Mouse (Mus musculus) erythroblast, embryonic 14.5 days (primary cell): Measurements from ENCODE around the gene Tspan9. TPM values are rescaled to one million over a fixed set of nuclear protein-coding genes. Genes with fewer than 3 reads are reported as not detected.

Experiments
- H3K27me3 ChIP-seq: 2 replicates; pipeline ENCODE4 v1.6.1; 2012; ENCODE audit warnings: inconsistent platforms; ENCODE audit not compliant: control insufficient read depth
- H3K36me3 ChIP-seq: 2 replicates; pipeline ENCODE4 v1.6.1; 2012; ENCODE audit warnings: mild to moderate bottlenecking, inconsistent platforms; ENCODE audit not compliant: control insufficient read depth
- H3K4me1 ChIP-seq: 2 replicates; pipeline ENCODE4 v1.6.1; 2012; ENCODE audit warnings: inconsistent platforms; ENCODE audit not compliant: control insufficient read depth
- H3K4me3 ChIP-seq: replicated peaks from 2 replicates; pipeline ENCODE3; 2012; ENCODE audit warnings: moderate library complexity, mild to moderate bottlenecking, inconsistent platforms
- H3K9me3 ChIP-seq: 2 replicates; pipeline ENCODE4 v1.6.1; 2012; ENCODE audit warnings: low read length, inconsistent platforms, mixed read lengths; ENCODE audit not compliant: control insufficient read depth
- GATA1 ChIP-seq: IDR thresholded peaks from 2 replicates; pipeline ENCODE4 v1.6.1; 2012; ENCODE audit warnings: low read length, inconsistent platforms, mixed read lengths
- TAL1 ChIP-seq: IDR thresholded peaks from 3 replicates; pipeline ENCODE4 v1.6.1; 2012; ENCODE audit warnings: low read length, inconsistent platforms, mixed read lengths
- polyA plus RNA-seq: library from polyadenylated mRNA; stranded (reverse); fragments of >175 nt; gene quantifications from 2 replicates; pipeline ENCODE4 v1.2.3, GENCODE M21; 2012

Gene Tspan9
- polyA plus RNA-seq, 1 experiment: 0.04 TPM

- no peaks in the 10 kb centered on the region for H3K4me1 ChIP-seq
- TF ChIP-seq GATA1: no peak
- no peak for TF ChIP-seq TAL1
- H3K36me3 ChIP-seq: no peaks in the 10 kb centered on the region
Measured at GRCm38 (mm10) chr6:128099190-128099589, 44.2 kb downstream of the Tspan9 start.

GRCm38 (mm10) chr6:128096521-128096920, 46.9 kb downstream of the Tspan9 start:
- TF ChIP-seq TAL1 (no peak), GATA1 (no peak)
- H3K27me3 ChIP-seq: no peaks in the 10 kb centered on the region
- no peak overlapping the region for H3K4me3 ChIP-seq
- no peaks in the 10 kb centered on the region for H3K4me1 ChIP-seq
- H3K9me3 ChIP-seq: no peaks in the 10 kb centered on the region
- H3K36me3 ChIP-seq: no peaks in the 10 kb centered on the region

More at GRCm38 (mm10) chr6:128099190-128099589, 44.2 kb downstream of the Tspan9 start:
- no peaks in the 10 kb centered on the region for H3K27me3 ChIP-seq
- no peaks in the 10 kb centered on the region for H3K9me3 ChIP-seq
- H3K4me3 ChIP-seq: no peak overlapping the region

- no peak for TF ChIP-seq TAL1
- TF ChIP-seq GATA1: no peak
- H3K36me3 ChIP-seq: no peaks in the 10 kb centered on the region
- no peaks in the 10 kb centered on the region for H3K27me3 ChIP-seq
- no peaks in the 10 kb centered on the region for H3K9me3 ChIP-seq
- no peak overlapping the region for H3K4me3 ChIP-seq
- no peaks in the 10 kb centered on the region for H3K4me1 ChIP-seq
Measured at GRCm38 (mm10) chr6:128095906-128096305, 47.5 kb downstream of the Tspan9 start.

- Histone ChIP-seq H3K9me3 (no peaks in the 10 kb centered on the region), H3K27me3 (no peaks in the 10 kb centered on the region), H3K4me3 (no peak overlapping the region), H3K4me1 (no peaks in the 10 kb centered on the region), H3K36me3 (no peaks in the 10 kb centered on the region)
- TF ChIP-seq GATA1: no peak
Measured at GRCm38 (mm10) chr6:128095131-128095530, 48.3 kb downstream of the Tspan9 start.

GRCm38 (mm10) chr6:128093856-128094628, 49.4 kb downstream of the Tspan9 start:
- TF ChIP-seq GATA1 (no peak), TAL1 (no peak)
- no peaks in the 10 kb centered on the region for H3K9me3 ChIP-seq
- no peaks in the 10 kb centered on the region for H3K4me1 ChIP-seq
- H3K36me3 ChIP-seq: no peaks in the 10 kb centered on the region
- H3K4me3 ChIP-seq: no peak overlapping the region
- H3K27me3 ChIP-seq: no peaks in the 10 kb centered on the region

- no peak for TF ChIP-seq TAL1
- no peak for TF ChIP-seq GATA1
- no peaks in the 10 kb centered on the region for H3K36me3 ChIP-seq
- H3K4me3 ChIP-seq: no peak overlapping the region
- no peaks in the 10 kb centered on the region for H3K9me3 ChIP-seq
- H3K27me3 ChIP-seq: no peaks in the 10 kb centered on the region
- H3K4me1 ChIP-seq: no peaks in the 10 kb centered on the region
Measured at GRCm38 (mm10) chr6:128092621-128093020, 50.8 kb downstream of the Tspan9 start.

DNA sequence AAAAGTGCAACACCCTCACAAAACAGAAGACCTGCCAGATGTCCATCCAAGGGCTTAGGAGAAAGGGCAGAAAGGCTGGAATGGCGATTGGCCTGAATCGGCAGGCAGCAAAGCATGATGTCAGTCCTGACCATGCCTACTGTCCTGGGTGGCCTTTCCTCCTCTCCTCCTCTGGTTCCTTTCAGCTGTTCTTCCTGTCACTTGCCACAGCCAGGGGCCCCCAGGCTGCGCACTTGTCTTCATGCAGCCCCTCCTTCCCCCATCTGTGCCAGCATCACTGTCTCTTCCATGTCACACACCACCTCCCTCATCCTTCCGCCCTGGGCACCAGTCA, 51.6 kb downstream of the Tspan9 start:
- no peaks in the 10 kb centered on the region for H3K9me3 ChIP-seq
- no peak overlapping the region for H3K4me3 ChIP-seq
- no peaks in the 10 kb centered on the region for H3K4me1 ChIP-seq
- no peaks in the 10 kb centered on the region for H3K36me3 ChIP-seq
- no peaks in the 10 kb centered on the region for H3K27me3 ChIP-seq
- TF ChIP-seq GATA1 (no peak), TAL1 (no peak)

- no peak overlapping the region for H3K4me3 ChIP-seq
- no peaks in the 10 kb centered on the region for H3K27me3 ChIP-seq
- no peak for TF ChIP-seq GATA1
- TF ChIP-seq TAL1: no peak
- H3K9me3 ChIP-seq: no peaks in the 10 kb centered on the region
- H3K36me3 ChIP-seq: no peaks in the 10 kb centered on the region
- H3K4me1 ChIP-seq: no peaks in the 10 kb centered on the region
Measured at GRCm38 (mm10) chr6:128090985-128091832, 52.2 kb downstream of the Tspan9 start.
